Mouse (Mus musculus) embryonic facial prominence, embryonic 10.5 days (tissue): ENCODE measurements around the gene Bcl6. TPM values are rescaled to one million over a fixed set of nuclear protein-coding genes. Genes with fewer than 3 reads are reported as not detected.

Source experiments
- DNase-seq: peaks from one replicate; pipeline ENCODE4 v3.0.0-alpha.2; 2017; ENCODE audit warnings: low spot score
- H3K27ac ChIP-seq: fragments of 300-500 bp; sonication (generic); replicated peaks from 2 replicates; pipeline ENCODE4 v1.5.1; 2016; ENCODE audit warnings: mild to moderate bottlenecking
- H3K27me3 ChIP-seq: fragments of 300-500 bp; sonication (generic); replicated peaks from 2 replicates; pipeline ENCODE4 v1.6.1; 2016; ENCODE audit warnings: low read depth, mild to moderate bottlenecking; ENCODE audit not compliant: poor library complexity, severe bottlenecking
- H3K36me3 ChIP-seq: fragments of 300-500 bp; sonication (generic); replicated peaks from 2 replicates; pipeline ENCODE4 v1.6.1; 2016; ENCODE audit warnings: mild to moderate bottlenecking, moderate library complexity
- H3K4me1 ChIP-seq: fragments of 300-500 bp; sonication (generic); 2 replicates; pipeline ENCODE4 v1.6.1; 2016
- H3K4me3 ChIP-seq: fragments of 300-500 bp; sonication (generic); 2 replicates; pipeline ENCODE4 v1.5.1; 2016; ENCODE audit warnings: mild to moderate bottlenecking, moderate library complexity
- H3K9me3 ChIP-seq: fragments of 300-500 bp; sonication (generic); 2 replicates; pipeline ENCODE4 v1.6.1; 2016; ENCODE audit warnings: mild to moderate bottlenecking
- WGBS: fragments of 180-500 bp; shearing (Covaris S2); methylation state at CpG from one replicate; pipeline ENCODE4 v1.1.7; 2016; 5-methylcytosine and 5-hydroxymethylcytosine counted together
- polyA plus RNA-seq: library from polyadenylated mRNA; unstranded; fragments of >200 nt; fragmentation: Nextera tagmentation; extraction: Ambion mirVana; gene quantifications from 2 replicates; pipeline ENCODE4 v1.2.1, GENCODE M21; 2016

Gene Bcl6
- polyA plus RNA-seq, 1 experiment from 2014 or later, result 0.25 TPM

- Histone ChIP-seq H3K9me3 (no peaks in the 10 kb centered on the region), H3K4me3 (no peak overlapping the region), H3K27me3 (no peaks in the 10 kb centered on the region), H3K36me3 (no peaks in the 10 kb centered on the region), H3K4me1 (peaks cover 6% of the 10 kb centered on the region; the same call in 1 of the 2 replicates), H3K27ac (no peak overlapping the region)
- 79% methylated on average over 22 of the region's 22 CpGs for WGBS
- no peak for DNase-seq
These were observed 24.6 kb downstream of the Bcl6 start for GRCm38 (mm10) chr16:23963896-23964668.

GRCm38 (mm10) chr16:23962401-23962800, 26.3 kb downstream of the Bcl6 start:
- Histone ChIP-seq H3K4me3 (no peak overlapping the region), H3K27ac (no peak overlapping the region), H3K27me3 (no peaks in the 10 kb centered on the region), H3K36me3 (no peaks in the 10 kb centered on the region), H3K9me3 (no peaks in the 10 kb centered on the region), H3K4me1 (peaks cover 6% of the 10 kb centered on the region; the same call in 1 of the 2 replicates)
- 87% methylated on average over 2 of the region's 2 CpGs for WGBS
- DNase-seq, result no peak

- peaks cover 4% of the 10 kb centered on the region; the same call in 1 of the 2 replicates for H3K4me1 ChIP-seq
- H3K36me3 ChIP-seq, result no peaks in the 10 kb centered on the region
- H3K9me3 ChIP-seq, result no peaks in the 10 kb centered on the region
- H3K27me3 ChIP-seq, result no peaks in the 10 kb centered on the region
- no peak overlapping the region for H3K27ac ChIP-seq
- DNase-seq, result no peak
- no peak overlapping the region for H3K4me3 ChIP-seq
These were observed 29.7 kb downstream of the Bcl6 start for GRCm38 (mm10) chr16:23958938-23959337.

- no peaks in the 10 kb centered on the region for H3K36me3 ChIP-seq
- WGBS, result 15% methylated on average over 1 of the region's 1 CpGs
- H3K27ac ChIP-seq, result no peak overlapping the region
- H3K4me3 ChIP-seq, result no peak overlapping the region
- no peaks in the 10 kb centered on the region; the same call in 1 of the 2 replicates for H3K4me1 ChIP-seq
- H3K9me3 ChIP-seq, result no peaks in the 10 kb centered on the region
- DNase-seq, result no peak
- no peaks in the 10 kb centered on the region for H3K27me3 ChIP-seq
These were observed 34.7 kb downstream of the Bcl6 start for GRCm38 (mm10) chr16:23953959-23954260.

GRCm38 (mm10) chr16:23953189-23953958, 35.3 kb downstream of the Bcl6 start:
- Histone ChIP-seq H3K27ac (no peak overlapping the region; the same call in 1 of the 2 replicates), H3K4me1 (no peaks in the 10 kb centered on the region; the same call in 1 of the 2 replicates)

GRCm38 (mm10) chr16:23952101-23952727, 36.4 kb downstream of the Bcl6 start:
- no peaks in the 10 kb centered on the region; the same call in 1 of the 2 replicates for H3K4me1 ChIP-seq
- no peaks in the 10 kb centered on the region for H3K27me3 ChIP-seq
- H3K9me3 ChIP-seq, result no peaks in the 10 kb centered on the region
- WGBS, result 77% methylated on average over 4 of the region's 4 CpGs
- DNase-seq, result no peak
- H3K27ac ChIP-seq, result no peak overlapping the region
- no peak overlapping the region for H3K4me3 ChIP-seq
- H3K36me3 ChIP-seq, result no peaks in the 10 kb centered on the region

More at GRCm38 (mm10) chr16:23953189-23953958, 35.3 kb downstream of the Bcl6 start:
- no peaks in the 10 kb centered on the region for H3K36me3 ChIP-seq
- H3K9me3 ChIP-seq, result no peaks in the 10 kb centered on the region
- peak; percentile 75 for DNase-seq
- 55% methylated on average over 11 of the region's 11 CpGs for WGBS
- H3K27me3 ChIP-seq, result no peaks in the 10 kb centered on the region
- no peak overlapping the region for H3K4me3 ChIP-seq

GRCm38 (mm10) chr16:23947654-23948053, 41.0 kb downstream of the Bcl6 start:
- DNase-seq, result no peak
- H3K9me3 ChIP-seq, result no peaks in the 10 kb centered on the region
- no peaks in the 10 kb centered on the region for H3K36me3 ChIP-seq
- H3K27me3 ChIP-seq, result no peaks in the 10 kb centered on the region
- no peaks in the 10 kb centered on the region; the same call in 1 of the 2 replicates for H3K4me1 ChIP-seq
- no peak overlapping the region for H3K27ac ChIP-seq
- H3K4me3 ChIP-seq, result no peak overlapping the region
- WGBS, result 90% methylated on average over 6 of the region's 6 CpGs

GRCm38 (mm10) chr16:23944801-23945200, 43.9 kb downstream of the Bcl6 start:
- Histone ChIP-seq H3K27me3 (no peaks in the 10 kb centered on the region), H3K4me3 (no peak overlapping the region), H3K27ac (no peak overlapping the region), H3K4me1 (no peaks in the 10 kb centered on the region), H3K9me3 (no peaks in the 10 kb centered on the region), H3K36me3 (no peaks in the 10 kb centered on the region)
- WGBS, result 79% methylated on average over 3 of the region's 3 CpGs
- DNase-seq, result no peak

GRCm38 (mm10) chr16:23934397-23934796, 54.3 kb downstream of the Bcl6 start:
- 72% methylated on average over 2 of the region's 2 CpGs for WGBS
- H3K27ac ChIP-seq, result no peak overlapping the region
- H3K9me3 ChIP-seq, result no peaks in the 10 kb centered on the region

GRCm38 (mm10) chr16:23932294-23932693, 56.4 kb downstream of the Bcl6 start, which contains the start of gene Rtp2:
TSS of gene Rtp2 (minus strand) at chr16:23932394.
- WGBS, result 77% methylated on average over 11 of the region's 11 CpGs
- Histone ChIP-seq H3K4me1 (no peaks in the 10 kb centered on the region), H3K27me3 (no peaks in the 10 kb centered on the region), H3K27ac (no peak within 1 kb of the TSS), H3K4me3 (no peak within 1 kb of the TSS), H3K9me3 (no peaks in the 10 kb centered on the region), H3K36me3 (no peaks in the 10 kb centered on the region)
- DNase-seq, result no peak

More at GRCm38 (mm10) chr16:23934397-23934796, 54.3 kb downstream of the Bcl6 start:
- no peaks in the 10 kb centered on the region for H3K27me3 ChIP-seq
- DNase-seq, result no peak
- no peaks in the 10 kb centered on the region for H3K4me1 ChIP-seq
- H3K4me3 ChIP-seq, result no peak overlapping the region
- no peaks in the 10 kb centered on the region for H3K36me3 ChIP-seq

GRCm38 (mm10) chr16:23931275-23931674, 57.4 kb downstream of the Bcl6 start:
- no peak for DNase-seq

GRCm38 (mm10) chr16:23930426-23931073, 58.1 kb downstream of the Bcl6 start:
- Histone ChIP-seq H3K4me1 (no peaks in the 10 kb centered on the region), H3K27me3 (no peaks in the 10 kb centered on the region), H3K27ac (no peak overlapping the region), H3K36me3 (no peaks in the 10 kb centered on the region), H3K9me3 (no peaks in the 10 kb centered on the region), H3K4me3 (no peak overlapping the region)
- 86% methylated on average over 3 of the region's 3 CpGs for WGBS
- no peak for DNase-seq

More at GRCm38 (mm10) chr16:23931275-23931674, 57.4 kb downstream of the Bcl6 start:
- Histone ChIP-seq H3K9me3 (no peaks in the 10 kb centered on the region), H3K36me3 (no peaks in the 10 kb centered on the region), H3K4me3 (no peak overlapping the region), H3K27me3 (no peaks in the 10 kb centered on the region), H3K4me1 (no peaks in the 10 kb centered on the region), H3K27ac (no peak overlapping the region)
- 81% methylated on average over 18 of the region's 18 CpGs for WGBS
